Comparison of ENCODE assay signal across 25 mouse cellular contexts in the genomic region with DNA sequence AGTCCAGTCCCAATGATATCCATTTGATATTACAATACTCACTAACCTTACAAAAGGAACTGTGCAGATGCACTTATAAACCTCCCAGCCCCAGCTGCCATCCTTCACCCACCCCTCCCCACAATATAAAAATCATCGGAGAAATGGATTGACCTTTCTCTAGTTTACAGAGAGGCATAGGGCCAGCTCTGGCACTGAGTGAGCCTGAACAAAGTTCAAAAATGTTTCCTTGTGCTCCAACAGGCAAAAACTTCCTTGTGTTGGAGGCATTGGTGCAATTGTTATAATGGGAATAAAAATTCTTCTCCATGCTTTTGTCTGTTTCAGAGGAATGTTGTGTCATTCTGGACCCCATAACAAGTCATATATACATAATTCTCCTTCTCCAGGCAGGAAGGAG. TPM values are rescaled to one million over a fixed set of nuclear protein-coding genes. Genes with fewer than 3 reads are reported as not detected.
DNase-seq lines count a peak whose midpoint lies in the region; ATAC-seq lines count a peak whose summit lies in the region.
"Had no signal": no experiment of that assay in that cellular context is flagged by ENCODE, and none has a peak within 500 bp of the region (broad histone marks: within the 10 kb centered on the region; RNA-seq: fewer than 3 reads in every experiment).

No protein-coding gene starts in this region.

- H3K4me1 ChIP-seq in kidney, embryonic 15.5 days = peaks cover 43% of the 10 kb centered on the region
- H3K4me1 ChIP-seq in kidney, embryonic 14.5 days (ENCODE audit: control insufficient read depth, insufficient read depth, low read length) = peaks cover 21% of the 10 kb centered on the region
- H3K4me1 ChIP-seq in lung, embryonic 15.5 days = peaks cover 42% of the 10 kb centered on the region
- peaks cover 16% of the 10 kb centered on the region for H3K4me1 ChIP-seq in intestine, embryonic 16.5 days (ENCODE audit: control insufficient read depth, insufficient read depth, low read length)
- H3K4me1 ChIP-seq in stomach, embryonic 15.5 days = peaks cover 21% of the 10 kb centered on the region

- no peak overlapping the region for H3K27ac ChIP-seq in kidney, embryonic 15.5 days
- no peak overlapping the region for H3K27ac ChIP-seq in kidney, embryonic 14.5 days (ENCODE audit: low read depth, low read length)
- no peak overlapping the region for H3K27ac ChIP-seq in lung, embryonic 15.5 days
- peak overlapping the region; percentile 92 for H3K27ac ChIP-seq in intestine, embryonic 16.5 days (ENCODE audit: low read length)
- H3K27ac ChIP-seq in stomach, embryonic 15.5 days = peak overlapping the region; percentile 16; the same call in 1 of the 2 replicates
- H3K27ac ChIP-seq: limb, embryonic 13.5 days; neural tube, embryonic 12.5 days had no signal

- H3K9ac ChIP-seq in kidney, embryonic 15.5 days = no peak overlapping the region
- no peak overlapping the region for H3K9ac ChIP-seq in kidney, embryonic 14.5 days (ENCODE audit: low read depth, low read length)
- no peak overlapping the region for H3K9ac ChIP-seq in lung, embryonic 15.5 days
- no peak overlapping the region for H3K9ac ChIP-seq in intestine, embryonic 16.5 days (ENCODE audit: low read depth, low read length)
- H3K9ac ChIP-seq in stomach, embryonic 15.5 days = no peak overlapping the region
- H3K9ac ChIP-seq: limb, embryonic 13.5 days; midbrain, embryonic 13.5 days; neural tube, embryonic 12.5 days had no signal

- H3K36me3 ChIP-seq in kidney, embryonic 15.5 days = peaks cover 16% of the 10 kb centered on the region
- peaks cover 14% of the 10 kb centered on the region for H3K36me3 ChIP-seq in kidney, embryonic 14.5 days (ENCODE audit: control insufficient read depth, insufficient read depth, low read length)
- H3K36me3 ChIP-seq in lung, embryonic 15.5 days = peaks cover 15% of the 10 kb centered on the region
- peaks cover 2% of the 10 kb centered on the region; the same call in 1 of the 2 replicates for H3K36me3 ChIP-seq in intestine, embryonic 16.5 days (ENCODE audit: control insufficient read depth, insufficient read depth, low read length)
- 0 out of 2 replicates have a peak, but pooled peaks cover 4% of the 10 kb centered on the region for H3K36me3 ChIP-seq in stomach, embryonic 15.5 days

- DNase-seq in lung, postnatal 4 days = no peak
- DNase-seq in thymus, postnatal 36 days = no peak
- DNase-seq in cerebellum, postnatal 4 days (ENCODE audit: low spot score in 2 of 2) = no peak
- DNase-seq: adrenal gland, postnatal 14 days; cerebellum, adult 8-10 months; cerebellum, postnatal 36 days; heart, postnatal 4 days; layer of hippocampus, adult 9-11 months; lung, adult 18-20 months; thymus, adult 2 months had no signal

- 0 out of 2 replicates have a peak overlapping the region, but pooled peaks have one; percentile 68 for H3K4me2 ChIP-seq in kidney, embryonic 15.5 days
- no peak overlapping the region for H3K4me2 ChIP-seq in kidney, embryonic 14.5 days (replicated peaks; ENCODE audit: low read depth, low read length)
- H3K4me2 ChIP-seq in lung, embryonic 15.5 days = peak overlapping the region; percentile 77; the same call in 1 of the 2 replicates
- no peak overlapping the region for H3K4me2 ChIP-seq in intestine, embryonic 16.5 days (ENCODE audit: low read depth, low read length)
- no peak overlapping the region for H3K4me2 ChIP-seq in stomach, embryonic 15.5 days

- no peak overlapping the region for H3K4me3 ChIP-seq in kidney, embryonic 15.5 days (replicated peaks)
- no peak overlapping the region for H3K4me3 ChIP-seq in kidney, embryonic 14.5 days (ENCODE audit: low read length)
- no peak overlapping the region for H3K4me3 ChIP-seq in lung, embryonic 15.5 days
- H3K4me3 ChIP-seq in intestine, embryonic 16.5 days (ENCODE audit: low read length) = no peak overlapping the region
- no peak overlapping the region for H3K4me3 ChIP-seq in stomach, embryonic 15.5 days (replicated peaks)

- H3K27me3 ChIP-seq in kidney, embryonic 15.5 days = no peaks in the 10 kb centered on the region
- H3K27me3 ChIP-seq in kidney, embryonic 14.5 days (ENCODE audit: control insufficient read depth, insufficient read depth, low read length) = no peaks in the 10 kb centered on the region
- H3K27me3 ChIP-seq in lung, embryonic 15.5 days = no peaks in the 10 kb centered on the region
- no peaks in the 10 kb centered on the region for H3K27me3 ChIP-seq in intestine, embryonic 16.5 days (replicated peaks; ENCODE audit: control insufficient read depth, insufficient read depth, low read length)
- no peaks in the 10 kb centered on the region for H3K27me3 ChIP-seq in stomach, embryonic 15.5 days (replicated peaks)
- H3K27me3 ChIP-seq: forebrain, embryonic 15.5 days; limb, embryonic 13.5 days; megakaryocyte, embryonic 14.5 days; midbrain, embryonic 13.5 days; neural tube, embryonic 12.5 days had no signal

- no peak for ATAC-seq in kidney, embryonic 15.5 days (replicated peaks; ENCODE audit: low FRiP score)
- ATAC-seq in kidney, embryonic 14.5 days (ENCODE audit: low FRiP score, low TSS enrichment) = no peak
- no peak for ATAC-seq in lung, embryonic 15.5 days (ENCODE audit: borderline replicate concordance, extremely low read depth, low FRiP score, low TSS enrichment)
- no peak for ATAC-seq in intestine, embryonic 16.5 days
- ATAC-seq in stomach, embryonic 15.5 days (ENCODE audit: insufficient read depth, low FRiP score, low read depth) = no peak
- ATAC-seq: activated CD4-positive, CD25-positive, alpha-beta regulatory T cell, adult 4 months; forebrain, embryonic 15.5 days; hindbrain, embryonic 16.5 days; midbrain, embryonic 13.5 days had no signal

- 75% methylated on average over 1 of the region's 1 CpGs for WGBS in kidney, embryonic 15.5 days
- WGBS in kidney, embryonic 14.5 days = 71% methylated on average over 1 of the region's 1 CpGs
- WGBS in lung, embryonic 15.5 days = 68% methylated on average over 1 of the region's 1 CpGs
- WGBS in intestine, embryonic 16.5 days = 55% methylated on average over 1 of the region's 1 CpGs
- WGBS in stomach, embryonic 15.5 days = 50% methylated on average over 1 of the region's 1 CpGs

- no peaks in the 10 kb centered on the region for H3K9me3 ChIP-seq in kidney, embryonic 15.5 days (replicated peaks)
- no peaks in the 10 kb centered on the region for H3K9me3 ChIP-seq in kidney, embryonic 14.5 days (ENCODE audit: control insufficient read depth, low read length)
- no peaks in the 10 kb centered on the region for H3K9me3 ChIP-seq in lung, embryonic 15.5 days
- H3K9me3 ChIP-seq in intestine, embryonic 16.5 days (ENCODE audit: control insufficient read depth, low read length) = no peaks in the 10 kb centered on the region
- H3K9me3 ChIP-seq in stomach, embryonic 15.5 days = no peaks in the 10 kb centered on the region
- H3K9me3 ChIP-seq: forebrain, embryonic 15.5 days; heart, embryonic 10.5 days; limb, embryonic 13.5 days; megakaryocyte, embryonic 14.5 days; midbrain, embryonic 13.5 days; neural tube, embryonic 12.5 days had no signal

RNA-seq across cellular contexts. Expression of gene Lsm12, which starts 1.1 kb away (rescaled TPM):
- 122 and 135 TPM in 2 replicates for polyA plus RNA-seq in kidney, embryonic 15.5 days (2015; fragmentation: Nextera tagmentation; extraction: Ambion mirVana)
- 93.9 and 106 TPM in 2 replicates for polyA plus RNA-seq in kidney, embryonic 14.5 days (2014; fragmentation: Nextera tagmentation; extraction: Ambion mirVana)
- polyA plus RNA-seq in lung, embryonic 15.5 days (2015; fragmentation: Nextera tagmentation; extraction: Ambion mirVana) = 112 and 136 TPM in 2 replicates
- polyA plus RNA-seq in intestine, embryonic 16.5 days (2015; fragmentation: Nextera tagmentation; extraction: Ambion mirVana) = 87.9 and 115 TPM in 2 replicates
- 110 and 112 TPM in 2 replicates for polyA plus RNA-seq in stomach, embryonic 15.5 days (2015; fragmentation: Nextera tagmentation; extraction: Ambion mirVana)

RNA-seq across cellular contexts. Expression of gene G6pc3, which starts 3.2 kb away (rescaled TPM):
- polyA plus RNA-seq in kidney, embryonic 15.5 days (2015; fragmentation: Nextera tagmentation; extraction: Ambion mirVana) = 39.7 and 43.4 TPM in 2 replicates
- 42.5 and 50.6 TPM in 2 replicates for polyA plus RNA-seq in kidney, embryonic 14.5 days (2014; fragmentation: Nextera tagmentation; extraction: Ambion mirVana)
- 31.5 and 33.3 TPM in 2 replicates for polyA plus RNA-seq in lung, embryonic 15.5 days (2015; fragmentation: Nextera tagmentation; extraction: Ambion mirVana)
- 26.7 and 32.1 TPM in 2 replicates for polyA plus RNA-seq in intestine, embryonic 16.5 days (2015; fragmentation: Nextera tagmentation; extraction: Ambion mirVana)
- polyA plus RNA-seq in stomach, embryonic 15.5 days (2015; fragmentation: Nextera tagmentation; extraction: Ambion mirVana) = 29.6 and 32.1 TPM in 2 replicates

RNA-seq across cellular contexts. Expression of gene Tmem101, which starts 30.0 kb away (rescaled TPM):
- 35.3 and 36.5 TPM in 2 replicates for polyA plus RNA-seq in kidney, embryonic 15.5 days (2015; fragmentation: Nextera tagmentation; extraction: Ambion mirVana)
- 26.5 and 28.2 TPM in 2 replicates for polyA plus RNA-seq in kidney, embryonic 14.5 days (2014; fragmentation: Nextera tagmentation; extraction: Ambion mirVana)
- polyA plus RNA-seq in lung, embryonic 15.5 days (2015; fragmentation: Nextera tagmentation; extraction: Ambion mirVana) = 31.9 and 36.5 TPM in 2 replicates
- polyA plus RNA-seq in intestine, embryonic 16.5 days (2015; fragmentation: Nextera tagmentation; extraction: Ambion mirVana) = 23.4 and 26.0 TPM in 2 replicates
- polyA plus RNA-seq in stomach, embryonic 15.5 days (2015; fragmentation: Nextera tagmentation; extraction: Ambion mirVana) = 28.0 and 28.3 TPM in 2 replicates

RNA-seq across cellular contexts. Expression of gene Nags, which starts 40.9 kb away (rescaled TPM):
- polyA plus RNA-seq in kidney, embryonic 15.5 days (2015; fragmentation: Nextera tagmentation; extraction: Ambion mirVana) = 0.19 and 0.33 TPM in 2 replicates
- 0.09 TPM in 1 of 2 replicates, not detected in the other for polyA plus RNA-seq in kidney, embryonic 14.5 days (2014; fragmentation: Nextera tagmentation; extraction: Ambion mirVana)
- polyA plus RNA-seq in lung, embryonic 15.5 days (2015; fragmentation: Nextera tagmentation; extraction: Ambion mirVana) = 0.46 and 0.67 TPM in 2 replicates
- 33.8 and 39.1 TPM in 2 replicates for polyA plus RNA-seq in intestine, embryonic 16.5 days (2015; fragmentation: Nextera tagmentation; extraction: Ambion mirVana)
- polyA plus RNA-seq in stomach, embryonic 15.5 days (2015; fragmentation: Nextera tagmentation; extraction: Ambion mirVana) = 6.2 and 6.5 TPM in 2 replicates
- polyA plus RNA-seq: activated CD4-positive, CD25-positive, alpha-beta regulatory T cell, adult 4 months; C2C12; hindbrain, embryonic 16.5 days; limb, embryonic 13.5 days; neural tube, embryonic 12.5 days; stomach, embryonic 14.5 days had no signal

RNA-seq across cellular contexts. Expression of gene Hdac5, which starts 43.7 kb away (rescaled TPM):
- polyA plus RNA-seq in kidney, embryonic 15.5 days (2015; fragmentation: Nextera tagmentation; extraction: Ambion mirVana) = 47.4 and 48.4 TPM in 2 replicates
- 21.6 and 29.1 TPM in 2 replicates for polyA plus RNA-seq in kidney, embryonic 14.5 days (2014; fragmentation: Nextera tagmentation; extraction: Ambion mirVana)
- polyA plus RNA-seq in lung, embryonic 15.5 days (2015; fragmentation: Nextera tagmentation; extraction: Ambion mirVana) = 71.3 and 76.7 TPM in 2 replicates
- 54.8 and 55.5 TPM in 2 replicates for polyA plus RNA-seq in intestine, embryonic 16.5 days (2015; fragmentation: Nextera tagmentation; extraction: Ambion mirVana)
- polyA plus RNA-seq in stomach, embryonic 15.5 days (2015; fragmentation: Nextera tagmentation; extraction: Ambion mirVana) = 68.7 and 71.3 TPM in 2 replicates

Comparison
In these comparisons a context has a peak if more than half of its experiments do, and no peak if none do; other contexts are left out.
1. H3K4me2 ChIP-seq: peak in kidney, embryonic 15.5 days (single experiment) and lung, embryonic 15.5 days (single experiment); none in kidney, embryonic 14.5 days (single experiment), intestine, embryonic 16.5 days (single experiment) and stomach, embryonic 15.5 days (single experiment).
2. H3K27ac ChIP-seq: peak in intestine, embryonic 16.5 days (single experiment) and stomach, embryonic 15.5 days (single experiment); none in kidney, embryonic 15.5 days (single experiment), kidney, embryonic 14.5 days (single experiment) and lung, embryonic 15.5 days (single experiment).